Mouse (Mus musculus) c-Kit-positive CD71-positive TER-119-negative erythroid progenitor cells, embryonic 14.5 days (primary cell): Measurements from ENCODE around the gene H2-Q10.
"Not testable (repeated sequence)": the region's sequence is repeated elsewhere in the genome, so short reads cannot be mapped to it uniquely, and the experiment has no call there.

Source experiments
- DNase-seq: peaks from one replicate; pipeline ENCODE4 v3.0.0-alpha.2; 2013; ENCODE audit warnings: low read depth

The H2-Q10 gene

GRCm38 (mm10) chr17:35460513-35461341 is 9.2 kb upstream of the H2-Q10 start:
- not testable (repeated sequence) for DNase-seq

GRCm38 (mm10) chr17:35465651-35466050 is 4.2 kb upstream of the H2-Q10 start:
- not testable (repeated sequence) for DNase-seq

GRCm38 (mm10) chr17:35468936-35469335 is 953 bp upstream of the H2-Q10 start:
- DNase-seq = not testable (repeated sequence)

- DNase-seq = peak; percentile 30
These were observed 14.2 kb downstream of the H2-Q10 start for GRCm38 (mm10) chr17:35484066-35484465.

- DNase-seq = no peak
These were observed 15.8 kb downstream of the H2-Q10 start for GRCm38 (mm10) chr17:35485702-35486101.

GRCm38 (mm10) chr17:35486726-35487125 is 16.8 kb downstream of the H2-Q10 start:
- no peak for DNase-seq

- no peak for DNase-seq
These were observed 18.2 kb downstream of the H2-Q10 start for GRCm38 (mm10) chr17:35488041-35488440.

- no peak for DNase-seq
These were observed 20.4 kb downstream of the H2-Q10 start for GRCm38 (mm10) chr17:35490320-35490719.

GRCm38 (mm10) chr17:35497124-35497523 is 27.2 kb downstream of the H2-Q10 start:
- no peak for DNase-seq

GRCm38 (mm10) chr17:35502226-35502625 is 32.3 kb downstream of the H2-Q10 start:
- DNase-seq = no peak

GRCm38 (mm10) chr17:35502762-35503161 is 32.9 kb downstream of the H2-Q10 start:
- DNase-seq = no peak

GRCm38 (mm10) chr17:35503849-35504248 is 34.0 kb downstream of the H2-Q10 start:
- no peak for DNase-seq

GRCm38 (mm10) chr17:35504628-35505481 is 35.0 kb downstream of the H2-Q10 start:
- DNase-seq = no peak

GRCm38 (mm10) chr17:35505776-35506175 is 35.9 kb downstream of the H2-Q10 start, which contains the start of gene Pou5f1:
TSS of gene Pou5f1 (plus strand) at chr17:35506018.
- no peak for DNase-seq

GRCm38 (mm10) chr17:35506881-35507280 is 37.0 kb downstream of the H2-Q10 start:
- no peak for DNase-seq

- no peak for DNase-seq
These were observed 37.8 kb downstream of the H2-Q10 start for GRCm38 (mm10) chr17:35507556-35508260.

- DNase-seq = not testable (repeated sequence)
These were observed 38.4 kb downstream of the H2-Q10 start for GRCm38 (mm10) chr17:35508279-35508678.

GRCm38 (mm10) chr17:35509284-35509683 is 39.4 kb downstream of the H2-Q10 start:
- no peak for DNase-seq

- DNase-seq = no peak
These were observed 43.2 kb downstream of the H2-Q10 start for GRCm38 (mm10) chr17:35512916-35513626.

GRCm38 (mm10) chr17:35513886-35514285 is 44.0 kb downstream of the H2-Q10 start:
- peak; percentile 66 for DNase-seq

GRCm38 (mm10) chr17:35514756-35515155 is 44.9 kb downstream of the H2-Q10 start:
- DNase-seq = no peak
